Mouse (Mus musculus) liver, embryonic 14.5 days (tissue): ENCODE results near the gene Polr2c.
"Not testable (repeated sequence)": the region's sequence is repeated elsewhere in the genome, so short reads cannot be mapped to it uniquely, and the experiment has no call there.

Source experiments
- CTCF ChIP-seq: IDR thresholded peaks from 2 replicates; pipeline ENCODE4 v1.5.1; 2016; ENCODE audit warnings: antibody characterized with exemption, low read depth, control low read depth
- EP300 ChIP-seq: IDR thresholded peaks from 2 replicates; pipeline ENCODE4 v1.6.1; 2016; ENCODE audit warnings: antibody characterized with exemption, low read depth

DNA sequence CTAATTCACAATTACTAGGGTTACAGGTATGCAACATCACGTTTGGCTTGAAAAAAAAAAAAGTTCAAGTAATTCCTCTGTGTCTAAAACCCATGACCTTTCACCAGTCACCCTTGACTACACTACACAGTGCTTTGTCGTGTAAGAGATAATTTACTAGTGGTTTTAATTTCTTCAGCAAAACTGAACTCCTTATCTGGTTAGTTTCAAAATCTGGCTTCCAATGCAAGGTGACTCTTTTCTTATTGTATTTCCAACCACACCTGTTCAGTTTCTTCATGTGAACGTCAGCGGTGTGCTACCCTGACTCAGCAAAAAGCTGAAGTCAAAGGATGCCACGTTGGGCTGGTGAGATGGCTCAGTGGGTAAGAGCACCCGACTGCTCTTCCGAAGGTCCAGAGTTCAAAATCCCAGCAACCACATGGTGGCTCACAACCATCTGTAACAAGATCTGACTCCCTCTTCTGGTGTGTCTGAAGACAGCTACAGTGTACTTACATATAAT is 23.3 kb upstream of the Polr2c start:
- TF ChIP-seq CTCF, EP300: not testable (repeated sequence)
